Mouse (Mus musculus): ENCODE measurements around the gene Katna1.

Gene Katna1

GRCm38 (mm10) chr10:7778361-7778760, 52.6 kb downstream of the Katna1 start:
- DNase-seq (ENCODE audit: extremely low spot score, low read depth, low spot score): no peak

GRCm38 (mm10) chr10:7779751-7780237, 54.0 kb downstream of the Katna1 start:
- no peak for DNase-seq (ENCODE audit: extremely low spot score, low read depth, low spot score)

- DNase-seq (ENCODE audit: extremely low spot score, low read depth, low spot score): peak; percentile 53
Observed at GRCm38 (mm10) chr10:7780238-7781176, 54.7 kb downstream of the Katna1 start.

GRCm38 (mm10) chr10:7781214-7781613, 55.4 kb downstream of the Katna1 start:
- DNase-seq (ENCODE audit: extremely low spot score, low read depth, low spot score): no peak

GRCm38 (mm10) chr10:7787319-7787718, 61.5 kb downstream of the Katna1 start:
- DNase-seq (ENCODE audit: extremely low spot score, low read depth, low spot score): no peak

- DNase-seq (ENCODE audit: extremely low spot score, low read depth, low spot score): no peak
Observed at GRCm38 (mm10) chr10:7792254-7792750, 66.5 kb downstream of the Katna1 start.

GRCm38 (mm10) chr10:7792751-7793385, 67.1 kb downstream of the Katna1 start, which contains the start of the genes Ginm1 and Ppil4:
Ginm1 (minus strand) TSS chr10:7792824.
Ppil4 (plus strand) TSS chr10:7792891.
- DNase-seq (ENCODE audit: extremely low spot score, low read depth, low spot score): peak; percentile 75

GRCm38 (mm10) chr10:7801258-7801657, 75.5 kb downstream of the Katna1 start:
- no peak for DNase-seq (ENCODE audit: extremely low spot score, low read depth, low spot score)

- DNase-seq (ENCODE audit: extremely low spot score, low read depth, low spot score): no peak
Observed at GRCm38 (mm10) chr10:7802519-7803140, 76.8 kb downstream of the Katna1 start.

- peak; percentile 83 for DNase-seq (ENCODE audit: extremely low spot score, low read depth, low spot score)
Observed at GRCm38 (mm10) chr10:7809937-7810336, 84.1 kb downstream of the Katna1 start.
